Mouse (Mus musculus) C2C12 (cell line): Measurements from ENCODE around the gene Actn1.

Source experiments
- CTCF ChIP-seq: IDR thresholded peaks from one replicate; pipeline ENCODE4 v1.5.1; 2011; ENCODE audit not compliant: control insufficient read depth, insufficient read depth, insufficient read length
- MAX ChIP-seq: IDR thresholded peaks from one replicate; pipeline ENCODE4 v1.6.1; 2011; ENCODE audit warnings: mild to moderate bottlenecking, control low read depth
- MYOG ChIP-seq: IDR thresholded peaks from one replicate; pipeline ENCODE4 v1.6.1; 2011; ENCODE audit not compliant: control insufficient read depth, insufficient read length; ENCODE audit errors: extremely low read depth

GRCm38 (mm10) chr12:80234226-80234625, 25.9 kb downstream of the Actn1 start:
- TF ChIP-seq CTCF (no peak), MAX (no peak), MYOG (no peak)
